ENCODE assay signal across 12 mouse cellular contexts in genomic region chr16:56800469-56800868, GRCm38 (mm10). TPM values are rescaled to one million over a fixed set of nuclear protein-coding genes. Genes with fewer than 3 reads are reported as not detected.
DNase-seq lines count a peak whose midpoint lies in the region; ATAC-seq lines count a peak whose summit lies in the region.
"Had no signal": no experiment of that assay in that cellular context is flagged by ENCODE, and none has a peak within 500 bp of the region (broad histone marks: within the 10 kb centered on the region; RNA-seq: fewer than 3 reads in every experiment).

No protein-coding gene starts in this region.

- intact Hi-C loops in heart, postnatal 10 days (cut with DNase I) = loop anchor here (1.0 to 10.0 kb wide), 2 partner anchors 120 to 294 kb away; no protein-coding TSS in a partner anchor

- no peaks in the 10 kb centered on the region for H3K36me3 ChIP-seq in hindbrain, embryonic 14.5 days (replicated peaks; ENCODE audit: control insufficient read depth, insufficient read depth)
- H3K36me3 ChIP-seq in hindbrain, embryonic 12.5 days = no peaks in the 10 kb centered on the region
- no peaks in the 10 kb centered on the region for H3K36me3 ChIP-seq in liver, embryonic 13.5 days
- H3K36me3 ChIP-seq: neural tube, embryonic 12.5 days had no signal

- no peak overlapping the region for H3K4me3 ChIP-seq in hindbrain, embryonic 14.5 days (replicated peaks; ENCODE audit: low read length)
- H3K4me3 ChIP-seq in hindbrain, embryonic 12.5 days = no peak overlapping the region
- H3K4me3 ChIP-seq in liver, embryonic 13.5 days (replicated peaks) = no peak overlapping the region
- H3K4me3 ChIP-seq: neural tube, embryonic 12.5 days had no signal

- ATAC-seq in hindbrain, embryonic 14.5 days (ENCODE audit: low FRiP score) = no peak
- no peak for ATAC-seq in hindbrain, embryonic 12.5 days (ENCODE audit: low FRiP score)
- ATAC-seq in liver, embryonic 13.5 days (ENCODE audit: low read depth) = no peak
- ATAC-seq: forebrain, embryonic 16.5 days had no signal

- no peaks in the 10 kb centered on the region for H3K4me1 ChIP-seq in hindbrain, embryonic 14.5 days (replicated peaks; ENCODE audit: control insufficient read depth, insufficient read depth, low read length)
- no peaks in the 10 kb centered on the region for H3K4me1 ChIP-seq in hindbrain, embryonic 12.5 days
- H3K4me1 ChIP-seq in liver, embryonic 13.5 days (replicated peaks) = peaks cover 51% of the 10 kb centered on the region
- H3K4me1 ChIP-seq: neural tube, embryonic 12.5 days had no signal

- no peak overlapping the region for H3K27ac ChIP-seq in hindbrain, embryonic 14.5 days
- H3K27ac ChIP-seq in hindbrain, embryonic 12.5 days = no peak overlapping the region
- H3K27ac ChIP-seq in liver, embryonic 13.5 days = peak overlapping the region; percentile 85
- H3K27ac ChIP-seq: neural tube, embryonic 12.5 days had no signal

- H3K27me3 ChIP-seq in hindbrain, embryonic 14.5 days (ENCODE audit: control insufficient read depth, insufficient read depth, low read length) = no peaks in the 10 kb centered on the region
- no peaks in the 10 kb centered on the region for H3K27me3 ChIP-seq in hindbrain, embryonic 12.5 days
- no peaks in the 10 kb centered on the region for H3K27me3 ChIP-seq in liver, embryonic 13.5 days
- H3K27me3 ChIP-seq: neural tube, embryonic 12.5 days had no signal

- no peak overlapping the region for H3K9ac ChIP-seq in hindbrain, embryonic 14.5 days
- no peak overlapping the region for H3K9ac ChIP-seq in hindbrain, embryonic 12.5 days
- no peak overlapping the region for H3K9ac ChIP-seq in liver, embryonic 13.5 days
- H3K9ac ChIP-seq: neural tube, embryonic 12.5 days had no signal

- H3K9me3 ChIP-seq in hindbrain, embryonic 14.5 days (ENCODE audit: control insufficient read depth, low read length) = no peaks in the 10 kb centered on the region
- H3K9me3 ChIP-seq in hindbrain, embryonic 12.5 days (replicated peaks) = no peaks in the 10 kb centered on the region
- H3K9me3 ChIP-seq in liver, embryonic 13.5 days (replicated peaks) = no peaks in the 10 kb centered on the region
- H3K9me3 ChIP-seq: neural tube, embryonic 12.5 days had no signal

- 50% methylated on average over 2 of the region's 2 CpGs for WGBS in hindbrain, embryonic 14.5 days
- 51% methylated on average over 2 of the region's 2 CpGs for WGBS in hindbrain, embryonic 12.5 days
- WGBS in liver, embryonic 13.5 days (ENCODE audit: insufficient replicate concordance) = 33% methylated on average over 2 of the region's 2 CpGs

- DNase-seq in hindbrain, embryonic 14.5 days (ENCODE audit: low spot score) = peak; percentile 32
- peak; percentile 2 to 7 for DNase-seq in B cell, adult 2 months
- peak; percentile 59 for DNase-seq in ZHBTc4 (ENCODE audit: low read depth, low spot score)
- DNase-seq in liver, embryonic 13.5 days = no peak
- no peak for DNase-seq in right cerebral cortex, postnatal 36 days (ENCODE audit: low spot score in 2 of 2)
- DNase-seq in heart, postnatal 10 days = no peak
- no peak for DNase-seq in urinary bladder, postnatal 14 days (ENCODE audit: low spot score)
- DNase-seq: adrenal gland, adult 8-10 months had no signal

- H3K4me2 ChIP-seq in hindbrain, embryonic 14.5 days (replicated peaks) = no peak overlapping the region
- H3K4me2 ChIP-seq in hindbrain, embryonic 12.5 days (replicated peaks) = no peak overlapping the region
- peak overlapping the region; percentile 54 for H3K4me2 ChIP-seq in liver, embryonic 13.5 days
- H3K4me2 ChIP-seq: neural tube, embryonic 12.5 days had no signal

RNA-seq across cellular contexts. Expression of gene Adgrg7, which starts 4.8 kb away (rescaled TPM):
- polyA plus RNA-seq in hindbrain, embryonic 14.5 days (2014; fragmentation: Nextera tagmentation; extraction: Ambion mirVana) = not detected in 2 replicates
- not detected in 2 replicates for polyA plus RNA-seq in hindbrain, embryonic 12.5 days (2016; fragmentation: Nextera tagmentation; extraction: Ambion mirVana)
- 0.08 TPM in 1 of 2 replicates, not detected in the other for polyA plus RNA-seq in liver, embryonic 13.5 days (2015; fragmentation: Nextera tagmentation; extraction: Ambion mirVana)
- not detected for total RNA-seq in heart, postnatal 10 days (2021)
- total RNA-seq: layer of hippocampus, postnatal 10 days had no signal
- polyA plus RNA-seq: forebrain, embryonic 16.5 days had no signal

Comparison
In these comparisons a context has a peak if more than half of its experiments do, and no peak if none do; other contexts are left out.
1. DNase-seq: peak in hindbrain, embryonic 14.5 days (single experiment), B cell, adult 2 months (2 of 2) and ZHBTc4 (single experiment); none in liver, embryonic 13.5 days (single experiment), right cerebral cortex, postnatal 36 days (0 of 2), heart, postnatal 10 days (0 of 2) and urinary bladder, postnatal 14 days (single experiment).